Mouse (Mus musculus): ENCODE data around the gene Plekhh1. TPM values are rescaled to one million over a fixed set of nuclear protein-coding genes. Genes with fewer than 3 reads are reported as not detected.

Gene Plekhh1
- polyA plus RNA-seq, 1 experiment from 2014 or later, result 3.4 TPM

DNA sequence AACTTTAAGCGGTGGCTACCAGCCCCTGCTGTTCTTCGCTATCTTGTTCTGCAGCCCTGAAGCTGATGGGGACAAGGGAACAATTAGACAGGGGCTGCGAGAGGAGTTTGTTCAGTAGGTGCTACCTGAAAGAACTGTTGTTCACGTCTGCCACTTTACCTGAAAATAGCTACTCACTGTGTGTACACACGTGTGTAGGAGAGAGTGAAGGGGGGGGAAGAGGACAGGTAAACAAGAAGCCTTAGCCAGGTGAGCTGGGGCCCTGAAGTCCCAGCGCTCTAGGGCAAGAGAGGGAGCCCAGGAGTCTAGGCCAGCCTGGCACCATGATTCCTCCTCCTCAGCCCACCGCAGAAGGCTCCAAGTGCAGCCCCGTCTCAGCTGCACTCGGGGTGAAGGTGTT lies 31.2 kb downstream of the Plekhh1 start:
- Histone ChIP-seq H3K9ac (no peak overlapping the region), H3K36me3 (peaks cover 16% of the 10 kb centered on the region; the same call in 1 of the 2 replicates), H3K4me1 (no peaks in the 10 kb centered on the region), H3K4me2 (no peak overlapping the region), H3K27ac (no peak overlapping the region), H3K9me3 (no peaks in the 10 kb centered on the region), H3K27me3 (no peaks in the 10 kb centered on the region), H3K4me3 (no peak overlapping the region)
- no peak for ATAC-seq (ENCODE audit: insufficient number of reproducible peaks, low FRiP score, low TSS enrichment, low read depth)
- 92% methylated on average over 9 of the region's 9 CpGs for WGBS

DNA sequence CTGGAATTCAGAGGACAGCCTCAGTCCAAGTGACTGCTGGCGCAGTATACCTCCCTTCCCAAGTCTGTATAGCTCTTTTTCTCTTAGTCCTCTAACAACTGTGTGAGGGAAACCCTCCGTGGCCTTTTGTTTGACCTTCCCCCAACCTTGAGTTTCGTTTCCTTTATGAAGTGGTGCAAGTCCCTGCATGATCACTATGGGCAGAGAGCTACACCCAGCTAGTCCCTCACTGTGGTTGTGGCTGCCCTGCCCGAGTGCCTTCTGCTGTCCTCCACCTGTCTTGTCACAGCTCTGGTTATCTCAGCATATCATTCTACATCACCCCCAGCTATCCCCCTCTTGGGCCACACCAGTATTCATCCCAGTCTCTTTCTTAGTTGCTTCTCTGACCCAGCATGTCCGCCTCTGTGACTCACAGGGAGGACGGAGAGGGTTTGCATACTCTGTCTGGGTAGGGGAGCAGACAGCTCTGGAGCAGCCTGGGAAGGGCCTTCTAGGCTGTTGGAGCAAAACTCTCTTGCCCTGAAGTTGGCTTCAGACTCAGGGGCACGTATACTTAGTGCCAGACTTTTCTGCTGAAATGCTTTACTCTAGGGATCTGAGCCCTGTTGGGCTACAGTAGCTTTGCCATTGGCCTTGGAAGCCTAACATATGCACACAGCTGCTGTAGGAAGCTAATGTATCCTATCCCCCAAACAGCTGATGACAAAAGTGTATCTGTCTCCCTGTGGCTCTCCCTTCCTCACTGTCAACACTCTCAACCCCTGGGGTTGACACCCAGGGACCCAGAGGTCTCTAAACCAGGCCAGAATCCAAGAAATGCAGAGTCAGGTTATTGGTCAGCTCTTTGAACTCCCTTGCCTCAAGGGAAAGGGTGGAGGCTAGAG lies 32.0 kb downstream of the Plekhh1 start:
- ATAC-seq (ENCODE audit: insufficient number of reproducible peaks, low FRiP score, low TSS enrichment, low read depth), result no peak; the same call in 1 of the 2 replicates
- Histone ChIP-seq H3K27me3 (no peaks in the 10 kb centered on the region), H3K36me3 (peaks cover 20% of the 10 kb centered on the region; the same call in 1 of the 2 replicates), H3K4me3 (no peak overlapping the region), H3K27ac (no peak overlapping the region), H3K9me3 (no peaks in the 10 kb centered on the region), H3K4me2 (no peak overlapping the region), H3K4me1 (no peaks in the 10 kb centered on the region), H3K9ac (no peak overlapping the region)
- WGBS, result 77% methylated on average over 7 of the region's 7 CpGs

GRCm38 (mm10) chr12:79064451-79064850 lies 35.5 kb downstream of the Plekhh1 start:
- H3K9ac ChIP-seq, result no peak overlapping the region
- no peaks in the 10 kb centered on the region for H3K9me3 ChIP-seq
- 87% methylated on average over 13 of the region's 13 CpGs for WGBS

GRCm38 (mm10) chr12:79066431-79066830 lies 37.5 kb downstream of the Plekhh1 start:
- Histone ChIP-seq H3K36me3 (peaks cover 35% of the 10 kb centered on the region; the same call in 1 of the 2 replicates), H3K27ac (no peak overlapping the region), H3K4me1 (no peaks in the 10 kb centered on the region), H3K4me3 (no peak overlapping the region), H3K4me2 (no peak overlapping the region), H3K9me3 (no peaks in the 10 kb centered on the region), H3K27me3 (no peaks in the 10 kb centered on the region), H3K9ac (no peak overlapping the region)
- ATAC-seq (ENCODE audit: insufficient number of reproducible peaks, low FRiP score, low TSS enrichment, low read depth), result no peak
- WGBS, result 84% methylated on average over 9 of the region's 9 CpGs

More at GRCm38 (mm10) chr12:79064451-79064850, 35.5 kb downstream of the Plekhh1 start:
- no peak overlapping the region for H3K4me3 ChIP-seq
- no peaks in the 10 kb centered on the region for H3K27me3 ChIP-seq
- H3K4me2 ChIP-seq, result no peak overlapping the region
- H3K36me3 ChIP-seq, result peaks cover 25% of the 10 kb centered on the region; the same call in 1 of the 2 replicates
- H3K27ac ChIP-seq, result no peak overlapping the region
- no peak for ATAC-seq (ENCODE audit: insufficient number of reproducible peaks, low FRiP score, low TSS enrichment, low read depth)
- no peaks in the 10 kb centered on the region for H3K4me1 ChIP-seq

DNA sequence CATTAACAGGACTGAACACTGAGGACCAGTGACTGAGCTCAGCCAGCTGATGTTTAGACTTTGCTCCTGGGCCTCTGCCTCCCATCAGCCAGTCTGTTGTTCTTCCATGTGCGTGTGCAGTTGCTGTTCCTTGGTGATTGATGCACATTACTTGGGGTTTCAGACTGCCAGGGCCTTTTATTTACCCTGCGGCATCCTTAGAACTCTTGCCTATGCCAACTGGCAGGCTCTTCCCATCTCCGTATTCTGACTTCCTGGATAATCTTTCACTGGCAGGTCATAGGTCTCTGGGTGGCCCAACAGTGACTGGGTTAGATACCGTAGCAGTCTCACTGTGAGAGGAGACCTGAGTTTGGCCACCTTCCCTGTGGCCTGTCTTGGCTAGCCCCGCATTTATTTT lies 38.6 kb downstream of the Plekhh1 start:
- Histone ChIP-seq H3K4me2 (no peak overlapping the region), H3K9ac (no peak overlapping the region), H3K36me3 (peaks cover 36% of the 10 kb centered on the region; the same call in 1 of the 2 replicates), H3K4me1 (no peaks in the 10 kb centered on the region), H3K27me3 (no peaks in the 10 kb centered on the region), H3K9me3 (no peaks in the 10 kb centered on the region), H3K4me3 (no peak overlapping the region), H3K27ac (no peak overlapping the region)
- no peak for ATAC-seq (ENCODE audit: insufficient number of reproducible peaks, low FRiP score, low TSS enrichment, low read depth)
- 91% methylated on average over 5 of the region's 5 CpGs for WGBS

GRCm38 (mm10) chr12:79068306-79068705 lies 39.3 kb downstream of the Plekhh1 start:
- H3K27me3 ChIP-seq, result no peaks in the 10 kb centered on the region
- no peak for ATAC-seq (ENCODE audit: insufficient number of reproducible peaks, low FRiP score, low TSS enrichment, low read depth)
- H3K9me3 ChIP-seq, result no peaks in the 10 kb centered on the region
- no peaks in the 10 kb centered on the region for H3K4me1 ChIP-seq
- no peak overlapping the region for H3K27ac ChIP-seq
- no peak overlapping the region for H3K4me3 ChIP-seq
- no peak overlapping the region for H3K9ac ChIP-seq
- no peak overlapping the region for H3K4me2 ChIP-seq
- peaks cover 44% of the 10 kb centered on the region for H3K36me3 ChIP-seq
- WGBS, result 92% methylated on average over 11 of the region's 11 CpGs

DNA sequence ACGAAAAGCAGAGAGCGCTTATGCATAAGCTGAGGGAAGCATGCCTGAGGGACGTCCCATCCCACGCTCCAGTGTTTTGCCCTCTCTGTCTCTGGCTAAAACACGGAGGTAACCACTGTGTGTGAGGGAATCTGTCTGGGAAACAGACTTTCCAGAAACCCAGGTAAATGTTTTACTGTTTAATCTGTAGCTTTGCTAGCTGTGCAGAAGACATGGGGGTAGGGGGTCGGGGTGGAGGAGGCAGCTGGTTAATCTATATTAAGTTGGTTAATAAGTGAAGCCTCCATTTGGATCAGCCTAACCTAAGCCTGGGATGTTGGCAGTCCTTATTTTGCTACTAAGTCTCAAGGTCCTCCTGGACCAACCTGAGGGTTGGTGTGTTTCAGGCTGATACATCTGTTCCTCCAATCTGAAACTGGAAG lies 40.2 kb downstream of the Plekhh1 start:
- no peak overlapping the region for H3K9ac ChIP-seq
- 88% methylated on average over 6 of the region's 6 CpGs for WGBS
- peaks cover 44% of the 10 kb centered on the region for H3K36me3 ChIP-seq
- no peak overlapping the region for H3K4me3 ChIP-seq
- no peaks in the 10 kb centered on the region for H3K9me3 ChIP-seq
- H3K27me3 ChIP-seq, result no peaks in the 10 kb centered on the region
- ATAC-seq (ENCODE audit: insufficient number of reproducible peaks, low FRiP score, low TSS enrichment, low read depth), result no peak
- H3K4me2 ChIP-seq, result no peak overlapping the region
- no peaks in the 10 kb centered on the region for H3K4me1 ChIP-seq
- no peak overlapping the region for H3K27ac ChIP-seq

GRCm38 (mm10) chr12:79069916-79070315 lies 41.0 kb downstream of the Plekhh1 start:
- Histone ChIP-seq H3K9ac (no peak overlapping the region), H3K27ac (no peak overlapping the region), H3K9me3 (no peaks in the 10 kb centered on the region), H3K36me3 (peaks cover 48% of the 10 kb centered on the region), H3K4me3 (no peak overlapping the region), H3K4me2 (no peak overlapping the region), H3K27me3 (no peaks in the 10 kb centered on the region), H3K4me1 (no peaks in the 10 kb centered on the region)
- ATAC-seq (ENCODE audit: insufficient number of reproducible peaks, low FRiP score, low TSS enrichment, low read depth), result no peak
- WGBS, result 79% methylated on average over 6 of the region's 6 CpGs

- H3K27me3 ChIP-seq, result no peaks in the 10 kb centered on the region
- no peak overlapping the region for H3K9ac ChIP-seq
- no peak for ATAC-seq (ENCODE audit: insufficient number of reproducible peaks, low FRiP score, low TSS enrichment, low read depth)
- H3K9me3 ChIP-seq, result no peaks in the 10 kb centered on the region
- H3K4me3 ChIP-seq, result no peak overlapping the region
- no peak overlapping the region for H3K27ac ChIP-seq
- WGBS, result 84% methylated on average over 9 of the region's 9 CpGs
- no peak overlapping the region for H3K4me2 ChIP-seq
- no peaks in the 10 kb centered on the region for H3K4me1 ChIP-seq
- H3K36me3 ChIP-seq, result peaks cover 50% of the 10 kb centered on the region
Measured at GRCm38 (mm10) chr12:79070736-79071333, 41.9 kb downstream of the Plekhh1 start.

- H3K4me2 ChIP-seq, result no peak overlapping the region
- H3K4me1 ChIP-seq, result no peaks in the 10 kb centered on the region
- no peak overlapping the region for H3K4me3 ChIP-seq
- H3K9me3 ChIP-seq, result no peaks in the 10 kb centered on the region
- no peak overlapping the region for H3K27ac ChIP-seq
- WGBS, result 90% methylated on average over 6 of the region's 6 CpGs
- H3K27me3 ChIP-seq, result no peaks in the 10 kb centered on the region
- no peak for ATAC-seq (ENCODE audit: insufficient number of reproducible peaks, low FRiP score, low TSS enrichment, low read depth)
- peaks cover 63% of the 10 kb centered on the region for H3K36me3 ChIP-seq
- H3K9ac ChIP-seq, result no peak overlapping the region
Measured at GRCm38 (mm10) chr12:79072576-79072975, 43.6 kb downstream of the Plekhh1 start.

GRCm38 (mm10) chr12:79073362-79073761 lies 44.4 kb downstream of the Plekhh1 start:
- 88% methylated on average over 6 of the region's 6 CpGs for WGBS
- Histone ChIP-seq H3K27me3 (no peaks in the 10 kb centered on the region), H3K9me3 (no peaks in the 10 kb centered on the region), H3K4me2 (no peak overlapping the region), H3K4me1 (no peaks in the 10 kb centered on the region), H3K36me3 (peaks cover 71% of the 10 kb centered on the region), H3K27ac (no peak overlapping the region), H3K4me3 (no peak overlapping the region), H3K9ac (no peak overlapping the region)
- ATAC-seq (ENCODE audit: insufficient number of reproducible peaks, low FRiP score, low TSS enrichment, low read depth), result no peak

DNA sequence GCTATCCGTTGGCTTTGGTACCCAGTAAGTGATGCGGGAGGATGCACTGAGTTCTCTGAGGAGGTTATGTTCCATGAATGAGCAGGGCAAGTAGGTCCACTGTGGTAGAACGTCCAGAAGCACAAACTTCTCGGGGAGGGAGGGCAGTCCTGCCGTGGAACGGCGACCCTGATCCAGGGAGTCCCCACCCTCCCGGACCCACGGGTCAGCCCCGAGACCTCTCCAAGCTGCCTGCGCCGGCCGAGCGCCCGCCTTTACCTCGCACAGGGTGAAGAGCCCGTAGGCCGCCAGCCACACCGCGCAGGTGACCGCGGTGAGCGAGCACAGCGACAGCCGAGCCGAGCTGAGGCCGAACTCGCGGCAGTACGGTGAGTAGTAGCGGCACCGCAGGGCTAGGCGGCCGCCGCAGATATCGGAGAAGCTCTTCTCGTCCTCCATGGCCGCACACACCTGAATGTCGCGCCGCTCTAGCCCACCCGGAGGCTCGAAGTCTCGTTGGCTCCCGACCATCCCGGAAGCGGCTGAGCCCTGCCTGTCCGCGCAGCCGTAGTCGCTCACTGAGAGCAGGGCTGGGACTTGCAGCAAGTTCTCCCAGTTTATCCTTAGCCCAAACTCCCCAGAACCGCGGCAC lies 60.3 kb downstream of the Plekhh1 start, which contains the start of gene Pigh:
Gene Pigh (minus strand): TSS at position 470 of the 631 bp plus-strand sequence.
- peaks cover 11% of the 10 kb centered on the region for H3K36me3 ChIP-seq
- WGBS, result under 1% methylated on average over 53 of the region's 53 CpGs
- H3K9me3 ChIP-seq, result no peaks in the 10 kb centered on the region
- peak within 1 kb of the TSS; percentile 92 for H3K4me3 ChIP-seq
- ATAC-seq (ENCODE audit: insufficient number of reproducible peaks, low FRiP score, low TSS enrichment, low read depth), result peak; percentile 90
- H3K27me3 ChIP-seq, result no peaks in the 10 kb centered on the region
- H3K9ac ChIP-seq, result peak within 1 kb of the TSS; percentile 87
- H3K4me2 ChIP-seq, result peak within 1 kb of the TSS; percentile 57
- H3K4me1 ChIP-seq, result peaks cover 6% of the 10 kb centered on the region; the same call in 1 of the 2 replicates
- peak within 1 kb of the TSS; percentile 65; the same call in 1 of the 2 replicates for H3K27ac ChIP-seq
